Mouse (Mus musculus): ENCODE measurements at regions not wholly inside any gene's neighbourhood (a gene's known extent, or its start where the extent isn't known, plus 50 kb on each side); places are given as distances from the start of the nearest gene placed in this dataset.

DNA sequence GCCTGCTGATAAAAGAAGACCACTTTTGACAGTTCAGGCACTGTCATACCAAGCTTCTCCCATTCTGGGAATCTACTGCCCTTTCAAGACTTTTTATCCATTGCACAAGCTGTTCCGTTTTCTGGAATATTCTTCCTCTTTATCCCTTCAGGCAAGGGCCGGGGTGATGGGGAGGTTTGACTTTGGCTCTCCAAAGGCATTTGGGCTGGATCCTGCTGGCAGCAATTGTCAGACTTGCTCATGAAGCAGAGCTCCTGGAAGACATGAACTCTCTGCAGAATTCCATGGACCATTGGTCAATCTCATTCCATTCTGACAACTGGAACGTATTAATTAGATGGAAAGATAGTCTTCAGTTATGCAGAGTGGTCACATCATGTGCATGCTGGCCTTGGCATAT is 146.6 kb downstream of the Ptpn20 start:
- TF ChIP-seq CTCF (conservative IDR thresholded peaks at IDR 0.05; ENCODE audit: insufficient read depth, insufficient read length, low read depth, low read length) (no peak), POLR2A (IDR thresholded peaks at IDR 0.05; ENCODE audit: low read depth, low read length) (no peak)

All from kidney, adult 2 months (tissue).